Mouse (Mus musculus): ENCODE data around the gene Rps27l.

- no peak for TF ChIP-seq E2F4 (IDR thresholded peaks at IDR 0.05; ENCODE audit: insufficient read depth)
- no peak for TF ChIP-seq MAX (IDR thresholded peaks at IDR 0.05; ENCODE audit: low read depth)
- no peak for TF ChIP-seq POLR2A (IDR thresholded peaks at IDR 0.05; ENCODE audit: insufficient read length, low read depth)
- TF ChIP-seq CEBPB (IDR thresholded peaks at IDR 0.05; ENCODE audit: insufficient read depth, poor library complexity, severe bottlenecking): no peak
- no peak for TF ChIP-seq USF1 (IDR thresholded peaks at IDR 0.05; ENCODE audit: low read depth)
- TF ChIP-seq TCF12 (IDR thresholded peaks at IDR 0.05; ENCODE audit: insufficient read depth, poor library complexity, severe bottlenecking): no peak
- no peak for TF ChIP-seq POLR2AphosphoS2 (IDR thresholded peaks at IDR 0.05; ENCODE audit: insufficient read length, low read depth)
- TF ChIP-seq MYOD1 (IDR thresholded peaks at IDR 0.05; ENCODE audit: control insufficient read depth in 1 of 3, insufficient read length in 2 of 3, low read depth in 2 of 3): no peak
- TF ChIP-seq REST (IDR thresholded peaks at IDR 0.05; ENCODE audit: insufficient read depth, insufficient read length): no peak
Observed at GRCm38 (mm10) chr9:66910677-66911076, 35.2 kb upstream of the Rps27l start.

Data from myocyte (in vitro differentiated cells).